20 mouse cellular contexts compared by ENCODE assay signal in the genomic region with DNA sequence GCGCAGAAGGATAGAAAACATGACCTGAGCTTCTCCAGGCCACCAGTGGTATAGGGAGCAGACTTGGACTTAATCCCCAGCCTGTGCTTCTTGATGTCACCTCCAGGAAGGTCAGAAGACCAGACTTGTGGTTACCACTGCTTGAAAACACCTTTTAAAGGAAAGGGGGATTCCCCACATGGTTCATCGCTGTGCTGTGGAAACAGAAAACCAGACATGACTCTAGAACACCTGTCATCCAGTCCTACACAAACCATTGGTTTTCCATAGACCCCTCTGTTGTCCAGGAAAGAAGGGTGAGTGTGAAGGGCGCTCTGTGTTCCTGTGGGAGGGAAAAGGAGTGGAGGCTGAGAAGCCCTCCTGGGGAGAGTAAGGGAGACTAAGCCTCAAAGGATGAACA.
"Had no signal": no experiment of that assay in that cellular context is flagged by ENCODE, and none has a peak within 500 bp of the region (broad histone marks: within the 10 kb centered on the region; RNA-seq: fewer than 3 reads in every experiment).

No protein-coding gene starts in this region.

- H3K9me3 ChIP-seq: limb, embryonic 10.5 days; limb, embryonic 13.5 days; liver, embryonic 12.5 days; liver, embryonic 15.5 days; lung, embryonic 15.5 days; neural tube, embryonic 12.5 days; neural tube, embryonic 15.5 days; stomach, embryonic 15.5 days had no signal

- ATAC-seq: liver, embryonic 12.5 days had no signal

- H3K4me3 ChIP-seq: layer of hippocampus, adult 2 months; limb, embryonic 10.5 days; limb, embryonic 13.5 days; liver, embryonic 12.5 days; liver, embryonic 15.5 days; lung, embryonic 15.5 days; neural tube, embryonic 12.5 days; neural tube, embryonic 15.5 days; stomach, embryonic 15.5 days had no signal

- DNase-seq: kidney, adult 2 months; kidney, postnatal 25 days; layer of hippocampus, adult 9-11 months; liver; lung, adult 18-20 months; lung, postnatal 10 days; lung, postnatal 36 days; midbrain, embryonic 14.5 days; thymus, postnatal 25 days had no signal

- H3K4me2 ChIP-seq: limb, embryonic 13.5 days; liver, embryonic 12.5 days; liver, embryonic 15.5 days; lung, embryonic 15.5 days; midbrain, embryonic 11.5 days; neural tube, embryonic 12.5 days; neural tube, embryonic 15.5 days; stomach, embryonic 15.5 days had no signal

- H3K36me3 ChIP-seq: limb, embryonic 10.5 days; limb, embryonic 13.5 days; liver, embryonic 12.5 days; liver, embryonic 15.5 days; lung, embryonic 15.5 days; neural tube, embryonic 12.5 days; neural tube, embryonic 15.5 days; stomach, embryonic 15.5 days had no signal

- H3K27me3 ChIP-seq: limb, embryonic 13.5 days; liver, embryonic 12.5 days; liver, embryonic 15.5 days; lung, embryonic 15.5 days; neural tube, embryonic 12.5 days; neural tube, embryonic 15.5 days; stomach, embryonic 15.5 days had no signal

- H3K27ac ChIP-seq: kidney, postnatal 0 days; layer of hippocampus, adult 2 months; limb, embryonic 10.5 days; limb, embryonic 13.5 days; liver, embryonic 12.5 days; liver, embryonic 15.5 days; lung, embryonic 15.5 days; neural tube, embryonic 12.5 days; neural tube, embryonic 15.5 days; stomach, embryonic 15.5 days had no signal

- H3K9ac ChIP-seq: limb, embryonic 13.5 days; liver, embryonic 12.5 days; liver, embryonic 15.5 days; lung, embryonic 15.5 days; neural tube, embryonic 12.5 days; neural tube, embryonic 15.5 days; stomach, embryonic 15.5 days had no signal

- H3K4me1 ChIP-seq: liver, embryonic 12.5 days; liver, embryonic 15.5 days; lung, embryonic 15.5 days; neural tube, embryonic 12.5 days; neural tube, embryonic 15.5 days; stomach, embryonic 15.5 days had no signal
